Mouse (Mus musculus) midbrain, embryonic 12.5 days (tissue): ENCODE results near the gene Ifitm6. TPM values are rescaled to one million over a fixed set of nuclear protein-coding genes. Genes with fewer than 3 reads are reported as not detected.
"Not testable (repeated sequence)": the region's sequence is repeated elsewhere in the genome, so short reads cannot be mapped to it uniquely, and the experiment has no call there.

Experiments
- ATAC-seq: fragments of 200-750 bp; cut with Nextera tagmentation; 2 replicates; pipeline ENCODE4 v1.8.0; 2017; ENCODE audit warnings: low read depth, moderate TSS enrichment, moderate library complexity; ENCODE audit not compliant: low FRiP score
- H3K27ac ChIP-seq: fragments of 300-500 bp; sonication (generic); replicated peaks from 2 replicates; pipeline ENCODE4 v1.5.1; 2016; ENCODE audit warnings: mild to moderate bottlenecking
- H3K27me3 ChIP-seq: fragments of 300-500 bp; sonication (generic); 2 replicates; pipeline ENCODE4 v1.6.1; 2016; ENCODE audit warnings: mild to moderate bottlenecking
- H3K36me3 ChIP-seq: fragments of 300-500 bp; sonication (generic); 2 replicates; pipeline ENCODE4 v1.6.1; 2016
- H3K4me1 ChIP-seq: fragments of 300-500 bp; sonication (generic); 2 replicates; pipeline ENCODE4 v1.6.1; 2016
- H3K4me2 ChIP-seq: fragments of 300-500 bp; sonication (generic); replicated peaks from 2 replicates; pipeline ENCODE4 v1.6.1; 2016; ENCODE audit warnings: mild to moderate bottlenecking, moderate library complexity
- H3K4me3 ChIP-seq: fragments of 300-500 bp; sonication (generic); 2 replicates; pipeline ENCODE4 v1.5.1; 2016; ENCODE audit warnings: mild to moderate bottlenecking
- H3K9ac ChIP-seq: fragments of 300-500 bp; sonication (generic); replicated peaks from 2 replicates; pipeline ENCODE4 v1.6.1; 2016; ENCODE audit warnings: mild to moderate bottlenecking, moderate library complexity
- H3K9me3 ChIP-seq: fragments of 300-500 bp; sonication (generic); 2 replicates; pipeline ENCODE4 v1.6.1; 2016; ENCODE audit warnings: mild to moderate bottlenecking
- WGBS: fragments of 180-500 bp; shearing (Covaris S2); methylation state at CpG from one replicate; pipeline ENCODE4 v1.1.7; 2016; 5-methylcytosine and 5-hydroxymethylcytosine counted together
- polyA plus RNA-seq: library from polyadenylated mRNA; unstranded; fragments of >200 nt; fragmentation: Nextera tagmentation; extraction: Ambion mirVana; gene quantifications from 2 replicates; pipeline ENCODE4 v1.2.1, GENCODE M21; 2016

Gene Ifitm6
- polyA plus RNA-seq, 1 experiment from 2014 or later = 0.29 TPM

GRCm38 (mm10) chr7:141000881-141001708 lies 16.6 kb downstream of the Ifitm6 start:
- WGBS = 76% methylated on average over 15 of the region's 15 CpGs
- Histone ChIP-seq H3K27ac (no peak overlapping the region), H3K4me3 (no peak overlapping the region), H3K4me1 (no peaks in the 10 kb centered on the region), H3K36me3 (no peaks in the 10 kb centered on the region), H3K9me3 (no peaks in the 10 kb centered on the region), H3K4me2 (no peak overlapping the region), H3K9ac (no peak overlapping the region), H3K27me3 (no peaks in the 10 kb centered on the region)
- ATAC-seq = no peak

DNA sequence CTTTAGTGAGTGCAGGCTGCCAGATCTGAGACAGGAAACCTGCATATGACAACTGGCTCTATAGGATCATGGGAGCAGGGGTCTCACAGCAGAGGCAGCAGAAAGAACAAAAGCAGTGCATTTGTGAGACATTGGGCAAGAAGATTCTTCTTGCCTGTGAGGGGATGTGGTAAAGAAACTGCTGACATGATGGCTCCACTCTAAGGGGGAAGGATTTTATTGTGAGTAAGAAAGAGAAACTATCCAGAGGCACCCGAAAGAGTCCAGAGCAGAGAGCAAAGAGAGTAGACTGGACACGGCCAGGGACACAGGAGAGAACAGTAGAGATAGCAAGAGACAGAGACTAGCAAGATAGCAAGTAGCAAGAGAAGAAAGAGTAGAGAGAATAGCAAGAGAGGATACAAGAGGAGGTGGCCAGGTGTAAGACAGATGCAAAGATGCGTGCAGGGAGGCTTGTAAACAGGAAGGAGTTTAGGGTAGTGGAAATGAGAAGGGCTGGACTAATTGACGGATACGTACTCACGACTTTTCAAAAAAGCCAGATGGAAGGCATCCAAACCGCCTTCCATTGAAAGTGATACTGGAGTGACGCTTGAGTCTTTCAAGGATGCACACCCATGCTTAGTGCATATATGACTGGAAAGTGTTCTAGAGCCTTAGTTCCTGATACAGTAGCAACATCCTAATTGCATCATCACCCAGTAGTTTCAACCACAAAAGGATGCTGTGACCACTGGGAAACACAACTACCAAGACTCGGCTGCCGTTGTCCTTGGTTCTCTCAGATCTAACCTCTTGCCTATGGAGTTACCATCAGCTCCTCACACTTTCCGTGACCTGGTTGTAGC lies 18.6 kb downstream of the Ifitm6 start:
- H3K27me3 ChIP-seq = no peaks in the 10 kb centered on the region
- no peak overlapping the region for H3K27ac ChIP-seq
- H3K36me3 ChIP-seq = no peaks in the 10 kb centered on the region
- no peak for ATAC-seq
- H3K4me1 ChIP-seq = no peaks in the 10 kb centered on the region
- no peak overlapping the region for H3K4me2 ChIP-seq
- no peak overlapping the region for H3K4me3 ChIP-seq
- WGBS = 94% methylated on average over 11 of the region's 11 CpGs
- H3K9ac ChIP-seq = no peak overlapping the region
- H3K9me3 ChIP-seq = no peaks in the 10 kb centered on the region

- 67% methylated on average over 1 of the region's 1 CpGs for WGBS
Measured at GRCm38 (mm10) chr7:140997817-140998216, 19.9 kb downstream of the Ifitm6 start.

GRCm38 (mm10) chr7:140991117-140991689 lies 26.5 kb downstream of the Ifitm6 start:
- Histone ChIP-seq H3K4me1 (no peaks in the 10 kb centered on the region), H3K27ac (no peak overlapping the region), H3K27me3 (no peaks in the 10 kb centered on the region), H3K4me3 (no peak overlapping the region), H3K9ac (no peak overlapping the region), H3K36me3 (no peaks in the 10 kb centered on the region), H3K4me2 (no peak overlapping the region), H3K9me3 (no peaks in the 10 kb centered on the region)
- 89% methylated on average over 14 of the region's 14 CpGs for WGBS
- no peak for ATAC-seq

More at GRCm38 (mm10) chr7:140997817-140998216, 19.9 kb downstream of the Ifitm6 start:
- Histone ChIP-seq H3K9me3 (no peaks in the 10 kb centered on the region), H3K27me3 (no peaks in the 10 kb centered on the region), H3K36me3 (no peaks in the 10 kb centered on the region), H3K4me2 (no peak overlapping the region), H3K4me1 (no peaks in the 10 kb centered on the region), H3K27ac (no peak overlapping the region), H3K4me3 (no peak overlapping the region), H3K9ac (no peak overlapping the region)
- ATAC-seq = no peak

DNA sequence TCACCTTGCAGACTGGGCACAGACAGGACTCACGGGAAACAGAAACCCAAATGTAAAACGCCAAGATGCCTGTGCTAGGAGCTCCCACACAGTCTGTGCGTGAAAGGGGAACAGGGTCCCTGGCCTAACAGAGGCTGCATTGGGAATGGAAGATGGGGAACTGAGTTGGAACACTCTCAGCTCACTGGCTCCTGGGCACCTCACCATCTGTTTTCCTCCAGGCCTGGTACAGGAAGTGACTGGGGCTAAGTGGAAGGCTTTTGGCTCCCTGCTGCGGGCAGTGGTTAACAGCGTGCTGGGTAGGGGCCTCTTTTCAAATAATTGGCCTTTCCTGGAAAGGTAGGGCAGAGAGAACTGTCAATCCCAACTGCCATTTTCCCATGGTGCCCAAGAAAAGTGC lies 27.1 kb downstream of the Ifitm6 start:
- Histone ChIP-seq H3K4me1 (no peaks in the 10 kb centered on the region), H3K36me3 (no peaks in the 10 kb centered on the region), H3K4me2 (no peak overlapping the region), H3K27ac (no peak overlapping the region), H3K9ac (no peak overlapping the region), H3K9me3 (no peaks in the 10 kb centered on the region), H3K4me3 (no peak overlapping the region), H3K27me3 (no peaks in the 10 kb centered on the region)
- no peak for ATAC-seq
- 72% methylated on average over 5 of the region's 5 CpGs for WGBS

DNA sequence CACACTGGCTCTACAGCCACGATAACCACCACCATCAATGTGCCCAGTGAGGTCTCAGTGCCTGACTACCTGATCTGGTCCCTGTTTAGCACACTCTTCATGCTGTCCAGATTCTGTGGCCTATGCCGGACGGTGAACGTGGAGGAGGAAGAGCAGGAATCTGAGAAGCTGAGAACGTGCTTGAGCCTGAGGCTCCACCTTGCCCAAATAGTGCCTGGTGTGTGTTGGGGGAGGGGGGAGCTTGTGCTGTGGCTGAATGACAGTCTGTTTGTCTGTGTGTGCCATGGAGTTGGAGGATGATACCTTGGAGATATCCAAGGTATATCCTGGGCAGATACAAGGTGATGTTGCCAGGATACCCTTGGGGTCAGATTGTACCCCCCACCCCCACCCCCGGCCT lies 27.5 kb downstream of the Ifitm6 start:
- Histone ChIP-seq H3K9me3 (no peaks in the 10 kb centered on the region), H3K4me2 (no peak overlapping the region), H3K36me3 (no peaks in the 10 kb centered on the region), H3K9ac (no peak overlapping the region), H3K4me1 (no peaks in the 10 kb centered on the region), H3K27me3 (no peaks in the 10 kb centered on the region), H3K4me3 (no peak overlapping the region), H3K27ac (no peak overlapping the region)
- ATAC-seq = no peak
- WGBS = 82% methylated on average over 6 of the region's 6 CpGs

GRCm38 (mm10) chr7:140989022-140989421 lies 28.7 kb downstream of the Ifitm6 start:
- no peak overlapping the region for H3K4me2 ChIP-seq
- no peaks in the 10 kb centered on the region for H3K4me1 ChIP-seq
- no peak overlapping the region for H3K9ac ChIP-seq
- H3K36me3 ChIP-seq = no peaks in the 10 kb centered on the region
- H3K9me3 ChIP-seq = no peaks in the 10 kb centered on the region
- no peak overlapping the region for H3K27ac ChIP-seq
- H3K4me3 ChIP-seq = no peak overlapping the region
- ATAC-seq = no peak
- WGBS = 77% methylated on average over 4 of the region's 4 CpGs
- no peaks in the 10 kb centered on the region for H3K27me3 ChIP-seq

- Histone ChIP-seq H3K27ac (no peak overlapping the region), H3K9ac (no peak overlapping the region), H3K27me3 (no peaks in the 10 kb centered on the region), H3K4me2 (no peak overlapping the region), H3K4me1 (no peaks in the 10 kb centered on the region), H3K9me3 (no peaks in the 10 kb centered on the region), H3K4me3 (no peak overlapping the region), H3K36me3 (no peaks in the 10 kb centered on the region)
- 89% methylated on average over 17 of the region's 17 CpGs for WGBS
- ATAC-seq = no peak
Measured at GRCm38 (mm10) chr7:140987182-140988138, 30.3 kb downstream of the Ifitm6 start.

DNA sequence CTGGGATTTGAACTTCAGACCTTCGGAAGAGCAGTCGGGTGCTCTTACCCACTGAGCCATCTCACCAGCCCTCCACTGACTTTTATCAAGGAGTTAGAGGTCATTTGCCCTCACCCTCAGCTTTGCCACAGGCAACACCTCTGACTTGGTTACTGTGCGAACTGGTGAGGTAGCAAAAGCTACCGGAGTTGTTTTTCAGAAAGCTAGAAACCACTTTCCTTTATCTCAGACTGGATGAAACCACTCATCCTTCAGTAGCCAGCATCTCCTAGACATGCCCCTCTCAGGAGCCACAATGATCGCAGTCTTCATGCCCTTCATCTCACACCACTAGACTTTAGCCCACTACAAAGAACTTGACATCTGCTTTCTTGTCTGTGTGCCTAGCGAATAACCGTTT lies 34.8 kb downstream of the Ifitm6 start:
- Histone ChIP-seq H3K9me3 (no peaks in the 10 kb centered on the region), H3K36me3 (no peaks in the 10 kb centered on the region), H3K4me2 (no peak overlapping the region), H3K9ac (no peak overlapping the region), H3K27ac (no peak overlapping the region), H3K4me3 (no peak overlapping the region), H3K27me3 (no peaks in the 10 kb centered on the region), H3K4me1 (no peaks in the 10 kb centered on the region)
- 88% methylated on average over 7 of the region's 7 CpGs for WGBS
- ATAC-seq = no peak

DNA sequence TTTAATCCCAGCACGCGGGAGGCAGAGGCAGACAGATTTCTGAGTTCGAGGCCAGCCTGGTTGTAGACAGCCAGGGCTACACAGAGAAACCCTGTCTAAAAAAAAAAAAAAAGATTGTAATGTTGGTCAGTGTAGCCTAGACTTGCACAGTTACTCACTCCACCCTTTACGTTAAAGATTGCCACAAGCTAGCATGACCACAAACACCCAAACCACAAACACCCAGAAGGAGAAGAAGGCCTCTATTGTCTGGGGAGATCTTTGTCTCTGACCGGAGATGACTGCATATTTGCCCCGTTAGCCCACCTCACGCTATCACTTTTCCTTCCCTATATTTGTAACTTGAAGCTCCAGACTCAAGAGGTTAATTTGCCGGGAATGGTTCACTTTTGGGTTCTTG lies 36.0 kb downstream of the Ifitm6 start:
- Histone ChIP-seq H3K4me2 (no peak overlapping the region), H3K27me3 (no peaks in the 10 kb centered on the region), H3K36me3 (no peaks in the 10 kb centered on the region), H3K4me3 (no peak overlapping the region), H3K9me3 (no peaks in the 10 kb centered on the region), H3K27ac (no peak overlapping the region), H3K4me1 (no peaks in the 10 kb centered on the region), H3K9ac (no peak overlapping the region)
- WGBS = 95% methylated on average over 8 of the region's 8 CpGs
- no peak for ATAC-seq

DNA sequence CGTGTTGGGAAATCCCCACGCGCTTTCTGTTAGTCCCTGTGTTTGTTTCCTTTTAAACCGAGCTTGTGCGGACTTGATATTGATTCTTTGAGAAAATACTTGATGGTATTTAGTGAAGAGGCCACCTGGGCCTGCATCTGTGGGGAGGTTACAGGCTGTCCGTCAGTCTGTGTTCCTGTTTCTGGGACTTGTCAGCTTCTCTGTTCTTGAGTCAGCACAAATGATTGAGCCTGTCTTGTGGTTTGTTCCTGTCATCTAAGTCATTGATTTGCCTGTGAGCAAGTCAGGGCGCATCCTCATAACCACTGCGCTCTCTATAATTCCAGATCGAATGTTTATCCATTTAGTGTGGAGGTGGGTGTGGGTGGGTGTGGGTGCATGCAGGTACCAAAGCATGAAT lies 41.0 kb downstream of the Ifitm6 start:
- H3K4me2 ChIP-seq, H3K4me1 ChIP-seq, H3K36me3 ChIP-seq, H3K9me3 ChIP-seq, H3K9ac ChIP-seq, H3K27ac ChIP-seq, H3K4me3 ChIP-seq, H3K27me3 ChIP-seq, ATAC-seq: not testable (repeated sequence)
- WGBS = 91% methylated on average over 9 of the region's 9 CpGs
